Mouse (Mus musculus) forebrain, postnatal 0 days (tissue): ENCODE results near the gene Ptpn7. TPM values are rescaled to one million over a fixed set of nuclear protein-coding genes. Genes with fewer than 3 reads are reported as not detected.
"Not testable (repeated sequence)": the region's sequence is repeated elsewhere in the genome, so short reads cannot be mapped to it uniquely, and the experiment has no call there.

Experiments
- ATAC-seq: fragments of 200-750 bp; cut with Nextera tagmentation; 2 replicates; pipeline ENCODE4 v1.8.0; 2017; ENCODE audit warnings: mild to moderate bottlenecking, moderate library complexity
- DNase-seq: peaks from one replicate; pipeline ENCODE4 v3.0.0-alpha.2; 2015
- H3K27ac ChIP-seq: fragments of 300-500 bp; sonication (generic); 2 replicates; pipeline ENCODE4 v1.5.1; 2014; ENCODE audit warnings: low read depth, mild to moderate bottlenecking, antibody characterized with exemption, low read length, moderate library complexity, mixed read lengths
- H3K27me3 ChIP-seq: fragments of 300-500 bp; sonication (generic); 2 replicates; pipeline ENCODE4 v1.6.1; 2014; ENCODE audit warnings: mild to moderate bottlenecking, low read length, mixed read lengths; ENCODE audit not compliant: insufficient read depth
- H3K36me3 ChIP-seq: fragments of 300-500 bp; sonication (generic); 2 replicates; pipeline ENCODE4 v1.6.1; 2014; ENCODE audit warnings: mild to moderate bottlenecking, moderate library complexity; ENCODE audit not compliant: insufficient read depth
- H3K4me1 ChIP-seq: fragments of 300-500 bp; sonication (generic); 2 replicates; pipeline ENCODE4 v1.6.1; 2014; ENCODE audit warnings: antibody characterized with exemption; ENCODE audit not compliant: insufficient read depth
- H3K4me2 ChIP-seq: fragments of 300-500 bp; sonication (generic); 2 replicates; pipeline ENCODE4 v1.6.1; 2014; ENCODE audit warnings: low read depth, mild to moderate bottlenecking, moderate library complexity
- H3K4me3 ChIP-seq: fragments of 300-500 bp; sonication (generic); 2 replicates; pipeline ENCODE4 v1.5.1; 2014; ENCODE audit warnings: low read depth, low read length, mixed read lengths
- H3K9ac ChIP-seq: fragments of 300-500 bp; sonication (generic); 2 replicates; pipeline ENCODE4 v1.6.1; 2014; ENCODE audit warnings: mild to moderate bottlenecking
- H3K9me3 ChIP-seq: fragments of 300-500 bp; sonication (generic); 2 replicates; pipeline ENCODE4 v1.6.1; 2016; ENCODE audit warnings: low read length
- CTCF ChIP-seq: sonication (generic); IDR thresholded peaks from 2 replicates; pipeline ENCODE4 v1.5.1; 2016; ENCODE audit warnings: antibody characterized with exemption, control low read depth, low read depth
- WGBS: fragments of 180-500 bp; shearing (Covaris S2); extraction: QIAGEN DNeasy Blood & Tissue Kit; methylation state at CpG from one replicate; pipeline ENCODE4 v1.1.7; 2014; 5-methylcytosine and 5-hydroxymethylcytosine counted together
- polyA plus RNA-seq: library from polyadenylated mRNA; unstranded; fragments of >200 nt; fragmentation: Nextera tagmentation; extraction: Ambion mirVana; gene quantifications from 2 replicates; pipeline ENCODE4 v1.2.1, GENCODE M21; 2015
- total RNA-seq: library from RNA; depleted of rRNA; stranded (reverse); fragments of >200 nt; gene quantifications from 2 replicates; pipeline ENCODE4 v1.2.3, GENCODE M21; 2014

Gene Ptpn7
- total and polyA plus RNA-seq, 2 experiments from 2014 or later, result 0.10 to 0.12 TPM

DNA sequence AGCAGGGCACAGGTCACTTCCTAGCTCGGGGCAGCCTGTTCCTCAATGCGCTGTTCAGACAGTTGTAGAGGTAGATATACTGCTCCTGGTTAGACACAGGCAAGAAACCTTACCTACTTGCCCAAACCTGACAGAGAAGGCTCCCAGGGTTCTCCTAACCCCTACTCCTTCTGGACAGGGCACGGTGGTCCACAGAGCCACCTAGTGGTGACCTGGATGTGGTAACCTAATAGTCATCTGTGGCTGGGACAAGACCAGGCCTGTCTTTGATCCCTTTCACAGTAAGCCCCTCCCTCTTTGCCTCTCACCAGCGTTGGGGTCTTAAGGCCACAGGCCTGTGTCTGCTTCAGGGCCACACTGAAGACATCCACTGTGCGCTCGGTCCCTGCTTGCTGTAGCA is 23.9 kb upstream of the Ptpn7 start:
- Histone ChIP-seq H3K27me3 (peaks cover 29% of the 10 kb centered on the region), H3K9ac (no peak overlapping the region), H3K27ac (no peak overlapping the region), H3K4me1 (no peaks in the 10 kb centered on the region), H3K36me3 (no peaks in the 10 kb centered on the region), H3K4me2 (no peak overlapping the region), H3K4me3 (no peak overlapping the region), H3K9me3 (no peaks in the 10 kb centered on the region)
- WGBS, result 46% methylated on average over 6 of the region's 6 CpGs
- ATAC-seq (no peak), DNase-seq (no peak)
- TF ChIP-seq CTCF, result peak; percentile 61

DNA sequence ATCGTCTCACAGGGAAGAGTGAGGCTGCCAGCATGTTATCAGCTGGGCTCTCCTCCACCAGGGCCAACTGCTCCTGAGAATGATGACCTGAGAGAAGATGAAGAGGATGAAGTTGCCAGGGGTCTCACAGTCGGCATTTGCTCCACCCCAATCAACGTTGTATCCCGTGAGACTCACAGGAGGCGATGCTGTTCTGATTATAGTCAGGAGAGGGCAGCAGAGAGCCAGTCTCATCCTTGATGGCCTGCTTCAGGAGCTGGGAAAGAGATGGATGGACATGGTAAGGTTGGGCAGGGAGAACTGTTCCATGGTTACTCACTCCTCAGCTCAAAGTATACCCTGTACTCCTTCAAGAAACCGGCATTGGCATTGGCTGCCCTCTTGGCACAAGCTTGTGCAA is 22.4 kb upstream of the Ptpn7 start:
- 16% methylated on average over 6 of the region's 6 CpGs for WGBS
- Histone ChIP-seq H3K36me3 (no peaks in the 10 kb centered on the region), H3K27ac (no peak overlapping the region), H3K9me3 (no peaks in the 10 kb centered on the region), H3K4me1 (no peaks in the 10 kb centered on the region), H3K4me2 (no peak overlapping the region), H3K9ac (no peak overlapping the region), H3K4me3 (no peak overlapping the region), H3K27me3 (peaks cover 14% of the 10 kb centered on the region)
- peak; percentile 92 for TF ChIP-seq CTCF
- ATAC-seq (0 out of 2 replicates have a peak, but pooled peaks have one; percentile 14), DNase-seq (peak; percentile 81)

DNA sequence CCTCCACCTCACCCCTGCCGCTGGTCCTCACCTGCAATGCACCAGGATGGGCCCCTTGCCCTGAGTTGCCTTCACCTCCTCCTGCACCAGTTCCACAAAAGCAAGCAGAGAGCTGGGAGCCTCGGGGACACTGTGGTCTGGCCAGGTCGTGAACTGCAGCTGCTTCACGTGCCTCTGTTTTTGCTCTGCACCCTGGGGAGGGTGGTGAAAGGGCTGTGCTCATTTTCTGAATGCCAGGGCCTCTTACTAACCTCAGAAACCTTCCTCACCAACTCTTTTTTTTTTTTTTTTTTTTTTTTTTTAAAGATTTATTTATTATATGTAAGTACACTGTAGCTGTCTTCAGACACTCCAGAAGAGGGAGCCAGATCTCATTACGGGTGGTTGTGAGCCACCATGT is 21.2 kb upstream of the Ptpn7 start:
- H3K4me3 ChIP-seq, H3K36me3 ChIP-seq, H3K4me2 ChIP-seq, H3K9me3 ChIP-seq, H3K27ac ChIP-seq, H3K27me3 ChIP-seq, ATAC-seq, DNase-seq, H3K4me1 ChIP-seq, H3K9ac ChIP-seq: not testable (repeated sequence)
- 56% methylated on average over 4 of the region's 5 CpGs for WGBS

DNA sequence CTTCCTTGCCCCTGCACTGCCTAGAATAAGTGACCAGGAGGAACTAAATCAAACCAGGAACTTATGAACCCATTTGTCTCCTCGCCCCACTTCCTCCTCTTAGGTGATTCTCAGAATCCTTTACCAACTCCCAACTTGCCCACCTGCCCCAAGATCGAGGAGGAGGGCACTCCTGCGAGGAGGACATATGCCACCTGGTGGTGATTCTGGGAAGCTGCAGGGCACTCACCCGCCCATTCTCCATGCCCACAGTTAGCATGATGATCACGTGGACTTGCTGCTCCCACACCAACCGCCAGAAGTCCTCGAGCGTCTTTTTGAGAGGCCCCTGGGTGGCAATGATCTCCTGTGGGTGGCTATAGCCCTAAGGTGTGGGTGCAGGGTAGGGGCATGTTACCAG is 19.8 kb upstream of the Ptpn7 start:
- Histone ChIP-seq H3K9me3 (no peaks in the 10 kb centered on the region), H3K27me3 (no peaks in the 10 kb centered on the region), H3K4me2 (no peak overlapping the region), H3K27ac (no peak overlapping the region), H3K36me3 (no peaks in the 10 kb centered on the region), H3K9ac (no peak overlapping the region), H3K4me1 (no peaks in the 10 kb centered on the region), H3K4me3 (no peak overlapping the region)
- TF ChIP-seq CTCF, result peak; percentile 89
- 9% methylated on average over 8 of the region's 8 CpGs for WGBS
- DNase-seq (peak; percentile 61), ATAC-seq (peak; percentile 65; the same call in 1 of the 2 replicates)

DNA sequence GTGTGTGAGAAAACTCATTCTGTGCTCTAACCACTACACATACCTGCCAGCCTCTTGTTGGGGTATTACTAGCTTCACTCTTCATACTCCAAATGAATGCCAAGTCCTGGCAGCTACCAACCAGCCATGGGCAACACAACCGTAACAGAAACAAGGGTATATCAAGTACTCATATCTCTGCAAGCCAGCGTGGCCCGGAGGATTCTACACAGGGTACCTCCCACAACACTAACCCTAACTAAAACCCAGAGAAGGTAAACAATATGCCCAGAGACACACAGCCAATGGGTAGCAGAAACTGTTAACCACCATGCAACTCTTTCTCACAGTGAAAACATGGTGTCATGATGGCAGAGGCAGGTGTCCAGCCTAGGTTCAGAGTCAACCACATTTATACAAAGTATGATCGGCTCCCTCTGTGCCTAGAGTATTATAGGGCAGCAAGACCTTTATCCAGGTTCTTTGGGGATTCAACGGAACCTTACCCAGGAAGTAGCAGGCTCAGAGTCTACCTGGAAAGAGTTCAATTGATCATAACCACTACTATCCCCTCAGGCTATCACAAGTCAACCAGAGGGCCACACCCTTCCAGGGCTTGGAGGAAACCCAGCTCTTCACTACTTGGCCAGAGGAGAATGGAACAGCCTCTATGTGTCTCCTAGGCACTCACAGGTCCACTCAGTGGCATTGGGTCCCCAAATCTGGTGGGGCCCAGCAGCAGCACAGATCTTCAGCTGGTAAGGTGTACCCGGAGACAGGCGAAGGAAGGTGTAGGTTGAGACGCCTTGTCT is 7.7 kb upstream of the Ptpn7 start:
- no peaks in the 10 kb centered on the region for H3K4me1 ChIP-seq
- TF ChIP-seq CTCF, result no peak
- 92% methylated on average over 8 of the region's 8 CpGs for WGBS
- H3K4me2 ChIP-seq, result no peak overlapping the region
- no peak overlapping the region for H3K27ac ChIP-seq
- H3K27me3 ChIP-seq, result no peaks in the 10 kb centered on the region
- ATAC-seq, result no peak
- no peak overlapping the region for H3K4me3 ChIP-seq
- DNase-seq, result no peak
- H3K9ac ChIP-seq, result no peak overlapping the region
- H3K9me3 ChIP-seq, result no peaks in the 10 kb centered on the region
- no peaks in the 10 kb centered on the region for H3K36me3 ChIP-seq

DNA sequence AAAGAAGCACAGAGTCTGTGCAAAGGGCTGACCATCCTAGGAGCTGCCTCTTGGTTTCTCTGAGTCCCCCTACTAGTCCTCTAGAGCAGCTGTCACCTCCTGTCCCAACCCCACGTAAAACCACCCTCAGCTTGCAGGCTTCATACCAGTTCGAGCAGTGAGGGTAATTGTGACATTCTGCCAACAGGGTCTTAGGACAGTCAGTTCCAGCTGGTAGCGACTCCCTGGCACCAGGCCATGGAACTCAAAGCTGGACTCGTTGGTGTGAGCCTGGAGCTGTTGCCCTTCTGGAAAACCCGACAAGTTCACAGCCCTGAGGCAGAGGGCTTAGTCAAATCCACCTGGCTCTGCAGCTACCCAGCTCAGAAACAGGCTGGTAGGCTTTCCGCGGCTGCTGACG is 6.5 kb upstream of the Ptpn7 start:
- Histone ChIP-seq H3K9ac (no peak overlapping the region), H3K9me3 (no peaks in the 10 kb centered on the region), H3K4me2 (no peak overlapping the region), H3K27me3 (no peaks in the 10 kb centered on the region), H3K36me3 (no peaks in the 10 kb centered on the region), H3K4me3 (no peak overlapping the region), H3K4me1 (no peaks in the 10 kb centered on the region), H3K27ac (no peak overlapping the region)
- no peak for DNase-seq
- peak; percentile 36; the same call in 1 of the 2 replicates for ATAC-seq
- TF ChIP-seq CTCF, result no peak
- WGBS, result 46% methylated on average over 8 of the region's 8 CpGs

DNA sequence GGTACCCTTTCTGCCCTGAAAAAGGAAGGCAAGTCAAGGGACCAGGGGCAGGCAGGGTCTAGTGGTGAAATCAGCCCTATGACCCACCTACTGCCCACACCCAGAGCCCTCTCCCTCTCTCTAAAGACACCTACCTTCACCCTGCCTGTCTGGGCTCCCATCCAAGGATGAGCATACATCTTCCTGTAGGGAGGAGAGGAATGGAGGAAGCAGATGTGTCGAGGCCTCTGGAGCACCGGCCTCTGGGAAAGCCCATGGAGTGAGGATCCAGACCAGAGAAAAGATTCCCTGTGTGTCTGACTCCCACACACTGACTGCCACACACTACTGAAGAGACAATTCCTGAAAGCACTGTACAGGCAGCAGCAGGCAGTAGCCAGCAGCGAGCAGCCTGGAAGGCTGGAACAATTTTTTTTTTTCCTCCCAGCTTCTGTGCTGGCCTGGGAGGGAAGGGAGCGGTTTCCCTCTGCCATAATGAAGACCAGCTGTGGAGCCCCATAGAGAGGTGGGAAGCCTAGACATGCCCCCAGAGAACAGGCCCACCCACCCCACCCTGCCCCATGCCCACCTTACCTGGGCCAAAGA is 6.0 kb upstream of the Ptpn7 start:
- Histone ChIP-seq H3K4me1 (no peaks in the 10 kb centered on the region), H3K36me3 (no peaks in the 10 kb centered on the region), H3K27ac (no peak overlapping the region), H3K9me3 (no peaks in the 10 kb centered on the region), H3K9ac (no peak overlapping the region), H3K4me2 (no peak overlapping the region), H3K4me3 (no peak overlapping the region), H3K27me3 (no peaks in the 10 kb centered on the region)
- WGBS, result 61% methylated on average over 4 of the region's 4 CpGs
- no peak for DNase-seq
- ATAC-seq, result peak; percentile 56; the same call in 1 of the 2 replicates
- no peak for TF ChIP-seq CTCF
